Mouse (Mus musculus): ENCODE measurements at regions not wholly inside any gene's neighbourhood (a gene's known extent, or its start where the extent isn't known, plus 50 kb on each side); places are given as distances from the start of the nearest gene placed in this dataset.

- DNase-seq (ENCODE audit: low read depth): no peak
- TF ChIP-seq POLR2A (IDR thresholded peaks at IDR 0.05; ENCODE audit: borderline replicate concordance, extremely low read depth, insufficient read depth, insufficient read length, poor library complexity, severe bottlenecking) (no peak), CTCF (IDR thresholded peaks at IDR 0.05; ENCODE audit: borderline replicate concordance, extremely low read depth, insufficient read depth, insufficient read length) (no peak)
Measured at GRCm38 (mm10) chr12:73830122-73830521, 71.1 kb upstream of the Hif1a start.

DNA sequence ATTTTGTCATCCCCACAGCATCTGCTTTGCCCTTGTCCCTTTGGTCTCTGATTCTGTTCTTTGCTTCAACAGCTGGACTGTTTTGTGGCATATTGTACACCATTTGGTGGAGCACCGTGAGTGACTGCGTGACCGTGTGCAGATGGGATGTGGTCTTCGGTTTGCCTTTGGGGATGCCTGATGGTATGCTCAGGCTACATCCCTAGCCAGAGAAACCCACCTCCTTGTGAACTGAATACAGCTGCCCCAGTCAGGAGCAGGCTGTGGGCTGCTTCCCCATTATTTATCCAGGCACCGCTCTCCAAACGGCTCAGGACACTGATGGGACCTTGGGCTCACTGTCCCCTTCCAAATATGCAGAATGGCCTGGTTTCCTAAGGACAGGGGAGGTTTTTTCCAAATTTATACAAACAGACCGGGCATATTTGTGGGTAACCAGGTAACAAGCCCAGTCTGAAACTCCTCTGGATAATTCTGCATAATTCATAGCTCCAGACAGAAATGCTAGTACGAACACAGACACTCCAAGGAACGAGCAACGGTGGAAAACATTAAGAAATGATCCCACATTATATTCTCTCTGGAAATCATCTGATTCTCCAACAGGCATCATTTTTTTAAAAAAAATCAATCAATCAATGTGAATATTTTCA lies 70.5 kb upstream of the Hif1a start:
- peak; percentile 24 for DNase-seq (ENCODE audit: low read depth)
- no peak for TF ChIP-seq CTCF (IDR thresholded peaks at IDR 0.05; ENCODE audit: borderline replicate concordance, extremely low read depth, insufficient read depth, insufficient read length)
- no peak for TF ChIP-seq POLR2A (IDR thresholded peaks at IDR 0.05; ENCODE audit: borderline replicate concordance, extremely low read depth, insufficient read depth, insufficient read length, poor library complexity, severe bottlenecking)

DNA sequence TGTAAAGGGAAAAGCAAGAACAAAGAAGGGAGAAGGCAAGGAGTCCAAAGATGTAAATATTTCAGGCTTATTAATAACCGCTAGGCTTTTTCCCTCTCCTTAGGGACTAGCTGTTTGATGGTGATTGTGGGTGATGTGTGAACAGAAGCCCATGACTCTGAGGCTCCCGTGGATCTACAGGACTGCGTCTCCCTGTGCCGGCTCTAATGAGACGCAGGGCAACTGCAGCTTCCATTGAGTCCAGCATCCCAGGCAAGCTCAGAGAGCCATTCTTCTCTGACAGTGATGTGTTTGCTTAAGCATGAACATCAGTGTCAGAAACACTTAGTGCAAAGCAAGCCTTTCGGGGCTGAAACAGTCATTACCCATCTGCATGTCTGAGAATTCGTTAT lies 70.0 kb upstream of the Hif1a start:
- DNase-seq (ENCODE audit: low read depth): peak; percentile 81

GRCm38 (mm10) chr12:73831637-73832385 lies 69.4 kb upstream of the Hif1a start:
- DNase-seq (ENCODE audit: low read depth): peak; percentile 21
- TF ChIP-seq POLR2A (IDR thresholded peaks at IDR 0.05; ENCODE audit: borderline replicate concordance, extremely low read depth, insufficient read depth, insufficient read length, poor library complexity, severe bottlenecking) (no peak), CTCF (IDR thresholded peaks at IDR 0.05; ENCODE audit: borderline replicate concordance, extremely low read depth, insufficient read depth, insufficient read length) (no peak)

More for the DNA sequence above, 70.0 kb upstream of the Hif1a start:
- TF ChIP-seq POLR2A (IDR thresholded peaks at IDR 0.05; ENCODE audit: borderline replicate concordance, extremely low read depth, insufficient read depth, insufficient read length, poor library complexity, severe bottlenecking): no peak
- no peak for TF ChIP-seq CTCF (IDR thresholded peaks at IDR 0.05; ENCODE audit: borderline replicate concordance, extremely low read depth, insufficient read depth, insufficient read length)

DNA sequence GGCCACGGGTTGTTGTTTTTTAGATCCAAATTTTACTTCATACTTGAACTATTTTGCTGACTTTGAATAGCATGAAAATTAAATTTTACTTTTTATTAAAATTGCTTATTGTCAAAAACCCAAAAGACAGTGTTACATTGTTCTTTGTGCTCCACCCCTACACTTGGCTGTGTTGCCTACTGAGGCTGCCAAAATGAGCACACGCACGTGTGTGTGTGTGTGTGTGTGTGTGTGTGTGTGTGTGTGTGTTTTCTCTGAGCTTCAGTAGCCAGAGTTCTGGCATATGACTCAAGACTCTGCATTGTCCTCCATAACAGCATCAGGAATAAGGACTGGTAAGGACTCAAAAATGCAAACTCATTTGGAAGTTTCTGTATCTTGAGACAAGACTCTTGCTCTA lies 68.4 kb upstream of the Hif1a start:
- no peak for DNase-seq (ENCODE audit: low read depth)
- TF ChIP-seq POLR2A (IDR thresholded peaks at IDR 0.05; ENCODE audit: borderline replicate concordance, extremely low read depth, insufficient read depth, insufficient read length, poor library complexity, severe bottlenecking): no peak
- no peak for TF ChIP-seq CTCF (IDR thresholded peaks at IDR 0.05; ENCODE audit: borderline replicate concordance, extremely low read depth, insufficient read depth, insufficient read length)

- TF ChIP-seq CTCF (IDR thresholded peaks at IDR 0.05; ENCODE audit: borderline replicate concordance, extremely low read depth, insufficient read depth, insufficient read length): no peak
- no peak for TF ChIP-seq POLR2A (IDR thresholded peaks at IDR 0.05; ENCODE audit: borderline replicate concordance, extremely low read depth, insufficient read depth, insufficient read length, poor library complexity, severe bottlenecking)
- no peak for DNase-seq (ENCODE audit: low read depth)
Measured at GRCm38 (mm10) chr12:73836132-73836531, 65.0 kb upstream of the Hif1a start.

- TF ChIP-seq POLR2A (IDR thresholded peaks at IDR 0.05; ENCODE audit: borderline replicate concordance, extremely low read depth, insufficient read depth, insufficient read length, poor library complexity, severe bottlenecking) (no peak), CTCF (IDR thresholded peaks at IDR 0.05; ENCODE audit: borderline replicate concordance, extremely low read depth, insufficient read depth, insufficient read length) (no peak)
- DNase-seq (ENCODE audit: low read depth): no peak
Measured at GRCm38 (mm10) chr12:73837036-73837435, 64.1 kb upstream of the Hif1a start.

GRCm38 (mm10) chr12:73837921-73838320 lies 63.3 kb upstream of the Hif1a start:
- DNase-seq (ENCODE audit: low read depth): no peak
- TF ChIP-seq POLR2A (IDR thresholded peaks at IDR 0.05; ENCODE audit: borderline replicate concordance, extremely low read depth, insufficient read depth, insufficient read length, poor library complexity, severe bottlenecking) (no peak), CTCF (IDR thresholded peaks at IDR 0.05; ENCODE audit: borderline replicate concordance, extremely low read depth, insufficient read depth, insufficient read length) (no peak)

DNA sequence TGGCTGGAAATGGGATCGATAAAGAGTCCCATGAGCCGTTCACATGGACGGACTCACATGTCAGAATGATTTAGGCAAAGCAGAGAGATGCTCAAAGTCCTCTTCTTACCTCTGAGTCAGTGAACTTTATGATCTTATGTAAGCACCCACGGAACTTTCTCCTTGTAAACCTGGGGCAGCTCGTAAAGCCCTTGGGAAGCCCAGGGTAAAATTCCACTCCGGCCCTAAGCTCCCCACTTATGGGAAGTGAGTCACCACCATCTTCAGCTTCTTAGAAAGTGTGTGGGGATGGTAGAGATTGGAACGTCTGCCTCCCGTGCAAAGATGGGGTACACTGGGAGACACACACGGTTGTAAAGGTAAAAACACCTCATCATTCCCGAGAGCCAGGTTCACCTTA lies 62.8 kb upstream of the Hif1a start:
- no peak for DNase-seq (ENCODE audit: low read depth)
- TF ChIP-seq CTCF (IDR thresholded peaks at IDR 0.05; ENCODE audit: borderline replicate concordance, extremely low read depth, insufficient read depth, insufficient read length) (no peak), POLR2A (IDR thresholded peaks at IDR 0.05; ENCODE audit: borderline replicate concordance, extremely low read depth, insufficient read depth, insufficient read length, poor library complexity, severe bottlenecking) (no peak)

- DNase-seq (ENCODE audit: low read depth): no peak
Measured at GRCm38 (mm10) chr12:73842000-73842675, 59.0 kb upstream of the Hif1a start.

DNA sequence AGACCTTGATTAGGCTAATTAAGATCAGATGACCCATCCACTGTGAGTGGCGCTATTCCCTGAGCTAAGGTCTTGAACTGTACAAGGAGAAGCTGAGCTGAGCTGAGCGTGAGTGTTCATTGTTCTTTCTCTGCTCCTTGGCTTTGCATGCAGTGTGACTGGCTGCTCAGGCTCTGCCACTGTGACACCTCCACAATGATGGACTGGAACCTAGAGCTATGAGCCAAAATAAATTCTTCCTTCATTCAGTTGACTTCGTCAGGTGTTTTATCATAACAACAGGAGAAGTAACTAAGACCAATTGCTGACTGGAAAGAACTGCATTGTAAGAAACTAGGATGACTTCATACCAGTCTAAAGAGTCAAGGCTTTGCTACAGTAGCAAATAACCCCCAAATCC lies 56.4 kb upstream of the Hif1a start:
- TF ChIP-seq POLR2A (IDR thresholded peaks at IDR 0.05; ENCODE audit: borderline replicate concordance, extremely low read depth, insufficient read depth, insufficient read length, poor library complexity, severe bottlenecking) (no peak), CTCF (IDR thresholded peaks at IDR 0.05; ENCODE audit: borderline replicate concordance, extremely low read depth, insufficient read depth, insufficient read length) (no peak)
- no peak for DNase-seq (ENCODE audit: low read depth)

More at GRCm38 (mm10) chr12:73842000-73842675, 59.0 kb upstream of the Hif1a start:
- TF ChIP-seq POLR2A (IDR thresholded peaks at IDR 0.05; ENCODE audit: borderline replicate concordance, extremely low read depth, insufficient read depth, insufficient read length, poor library complexity, severe bottlenecking) (no peak), CTCF (IDR thresholded peaks at IDR 0.05; ENCODE audit: borderline replicate concordance, extremely low read depth, insufficient read depth, insufficient read length) (no peak)
